Mouse (Mus musculus) liver, adult 2 months (tissue): ENCODE measurements around the gene Rras. TPM values are rescaled to one million over a fixed set of nuclear protein-coding genes. Genes with fewer than 3 reads are reported as not detected.

Experiments used
- DNase-seq: peaks from one replicate; pipeline ENCODE4 v3.0.0-alpha.2; 2011; ENCODE audit warnings: low read depth, low spot score; ENCODE audit errors: extremely low read depth
- H3K27ac ChIP-seq: fragments of 200-500 bp; replicated peaks from 2 replicates; pipeline ENCODE4 v1.5.1; 2012; ENCODE audit warnings: low read depth, mild to moderate bottlenecking, control low read depth, inconsistent platforms, low read length; ENCODE audit not compliant: insufficient read depth
- H3K27me3 ChIP-seq: fragments of 200-500 bp; 2 replicates; pipeline ENCODE4 v1.6.1; 2012; ENCODE audit warnings: mild to moderate bottlenecking, moderate library complexity, low read length, inconsistent platforms; ENCODE audit not compliant: control insufficient read depth, insufficient read depth
- H3K36me3 ChIP-seq: fragments of 200-500 bp; 2 replicates; pipeline ENCODE4 v1.6.1; 2012; ENCODE audit warnings: low read length, inconsistent platforms; ENCODE audit not compliant: control insufficient read depth, insufficient read depth
- H3K4me1 ChIP-seq: fragments of 200-500 bp; 2 replicates; pipeline ENCODE4 v1.6.1; 2011; ENCODE audit warnings: low read length; ENCODE audit not compliant: control insufficient read depth, insufficient read depth
- H3K4me3 ChIP-seq: fragments of 200-500 bp; 2 replicates; pipeline ENCODE4 v1.5.1; 2011; ENCODE audit warnings: low read depth, mild to moderate bottlenecking, control low read depth, low read length, moderate library complexity; ENCODE audit not compliant: insufficient read depth
- H3K79me2 ChIP-seq: fragments of 200-500 bp; 2 replicates; pipeline ENCODE4 v1.6.1; 2012; ENCODE audit warnings: inconsistent platforms, mild to moderate bottlenecking, low read length, moderate library complexity; ENCODE audit not compliant: control insufficient read depth, insufficient read depth
- H3K9ac ChIP-seq: fragments of 200-500 bp; 2 replicates; pipeline ENCODE4 v1.6.1; 2012; ENCODE audit warnings: low read depth, mild to moderate bottlenecking, control low read depth, inconsistent platforms, low read length
- CTCF ChIP-seq: fragments of 200-500 bp; IDR thresholded peaks from 2 replicates; pipeline ENCODE4 v1.5.1; 2011; ENCODE audit warnings: low read depth, low read length, control low read depth
- POLR2A ChIP-seq: fragments of 200-500 bp; IDR thresholded peaks from 2 replicates; pipeline ENCODE4 v1.6.1; 2011; ENCODE audit warnings: low read length, control low read depth; ENCODE audit not compliant: insufficient read depth; ENCODE audit errors: extremely low read depth
- WGBS: fragments of 180-500 bp; shearing (Covaris S2); methylation state at CpG from one replicate; pipeline ENCODE4 v1.1.7; 2018; 5-methylcytosine and 5-hydroxymethylcytosine counted together
- polyA plus RNA-seq: library from polyadenylated mRNA; depleted of rRNA; stranded (reverse); fragments of >200 nt; gene quantifications from 2 replicates; pipeline ENCODE4 v1.2.3, GENCODE M21; 2012
- total RNA-seq: library from RNA; depleted of rRNA; stranded (reverse); fragments of >200 nt; gene quantifications from 2 replicates; pipeline ENCODE4 v1.2.3, GENCODE M21; 2014

The Rras gene
- total and polyA plus RNA-seq, 2 experiments, result 8.9 to 54.9 TPM

DNA sequence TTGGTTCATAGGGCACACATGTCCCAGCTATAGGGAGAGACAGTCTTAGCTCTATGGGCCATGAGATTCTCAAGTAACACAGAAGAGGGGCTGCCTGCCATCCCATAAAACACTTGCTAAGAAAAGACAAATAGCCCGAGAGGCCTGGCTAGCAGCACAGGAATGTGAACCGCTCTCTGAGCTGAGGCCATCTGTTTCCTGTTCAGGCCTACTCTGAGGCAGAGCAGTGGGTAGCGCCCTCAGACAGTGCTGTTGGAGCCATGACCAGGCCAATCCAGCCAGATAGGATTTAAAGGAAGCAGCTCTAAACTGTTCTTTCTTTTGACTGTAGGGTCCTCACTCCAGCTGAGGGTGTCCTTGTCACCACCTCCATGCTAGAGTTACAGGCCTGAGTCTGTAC lies 13.2 kb upstream of the Rras start:
- TF ChIP-seq CTCF (no peak), POLR2A (no peak)
- Histone ChIP-seq H3K27me3 (no peaks in the 10 kb centered on the region), H3K9ac (no peak overlapping the region), H3K36me3 (peaks cover 16% of the 10 kb centered on the region; the same call in 1 of the 2 replicates), H3K4me3 (no peak overlapping the region), H3K79me2 (peaks cover 3% of the 10 kb centered on the region; the same call in 1 of the 2 replicates), H3K4me1 (0 out of 2 replicates have a peak, but pooled peaks cover under 1% of the 10 kb centered on the region), H3K27ac (no peak overlapping the region)
- DNase-seq, result no peak
- WGBS, result 79% methylated on average over 3 of the region's 3 CpGs

DNA sequence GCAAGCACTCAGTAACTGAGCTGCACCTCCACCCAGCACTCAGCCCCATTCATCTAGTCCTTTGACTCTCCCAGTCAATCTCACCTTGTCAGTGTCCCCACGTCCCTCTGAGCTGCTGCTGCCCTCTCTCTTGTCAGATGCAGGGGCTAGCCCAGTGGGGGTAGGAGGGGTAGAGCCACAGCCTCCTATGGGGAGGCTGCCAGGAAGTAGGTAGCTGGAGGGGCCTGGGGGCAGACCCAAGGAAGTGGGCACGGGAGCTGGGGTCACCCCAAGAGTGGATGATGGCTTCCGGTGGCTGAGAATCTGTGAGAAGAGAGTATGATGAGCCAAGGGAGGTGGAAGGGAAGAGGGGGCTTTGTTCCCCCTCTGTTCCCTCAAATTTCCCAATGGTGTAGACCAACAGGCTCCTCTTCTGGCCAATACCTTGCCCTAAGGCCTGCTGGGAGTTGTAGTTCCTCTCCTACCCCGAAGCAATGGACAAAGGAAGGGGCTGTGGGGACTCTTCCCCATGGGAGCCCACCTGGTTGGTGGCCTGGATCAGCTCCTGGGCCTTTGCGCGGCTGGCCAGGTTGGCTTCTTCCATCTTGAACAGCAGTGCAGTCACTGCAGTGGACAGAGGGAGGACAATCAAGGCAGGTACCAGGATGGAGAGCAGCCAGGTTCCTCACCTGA lies 12.3 kb upstream of the Rras start:
- H3K9ac ChIP-seq, result no peak overlapping the region
- H3K27ac ChIP-seq, result no peak overlapping the region
- DNase-seq, result no peak
- TF ChIP-seq CTCF (no peak), POLR2A (no peak)
- no peak overlapping the region for H3K4me3 ChIP-seq
- no peaks in the 10 kb centered on the region for H3K27me3 ChIP-seq
- H3K36me3 ChIP-seq, result peaks cover 15% of the 10 kb centered on the region; the same call in 1 of the 2 replicates
- H3K4me1 ChIP-seq, result no peaks in the 10 kb centered on the region
- peaks cover 3% of the 10 kb centered on the region; the same call in 1 of the 2 replicates for H3K79me2 ChIP-seq
- WGBS, result 86% methylated on average over 6 of the region's 6 CpGs

DNA sequence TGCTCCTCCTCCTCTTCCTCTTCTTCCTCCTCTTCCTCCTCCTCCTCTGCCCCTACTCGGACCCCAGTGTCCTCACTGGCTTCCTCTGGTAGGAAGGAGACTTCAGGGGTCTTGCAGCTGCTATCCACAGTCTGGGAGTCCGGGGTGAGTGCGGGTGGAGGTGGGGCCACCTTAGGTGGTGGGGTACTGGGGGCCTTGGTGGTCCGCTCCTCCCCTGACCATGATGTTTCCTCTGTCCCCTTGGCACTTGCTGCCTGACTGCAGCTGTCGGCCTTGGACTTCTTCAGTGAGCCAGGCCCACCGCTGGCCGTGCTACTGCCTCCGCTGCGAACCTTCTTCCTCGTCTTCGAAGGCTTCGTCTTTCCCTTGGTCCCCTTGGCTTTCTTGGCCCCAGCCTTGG lies 11.3 kb upstream of the Rras start:
- no peak overlapping the region for H3K27ac ChIP-seq
- H3K4me1 ChIP-seq, result no peaks in the 10 kb centered on the region
- no peak overlapping the region for H3K4me3 ChIP-seq
- TF ChIP-seq CTCF, result no peak
- TF ChIP-seq POLR2A, result no peak
- 94% methylated on average over 12 of the region's 12 CpGs for WGBS
- DNase-seq, result no peak
- H3K36me3 ChIP-seq, result peaks cover 11% of the 10 kb centered on the region
- peaks cover 3% of the 10 kb centered on the region; the same call in 1 of the 2 replicates for H3K79me2 ChIP-seq
- no peak overlapping the region for H3K9ac ChIP-seq
- H3K27me3 ChIP-seq, result no peaks in the 10 kb centered on the region

DNA sequence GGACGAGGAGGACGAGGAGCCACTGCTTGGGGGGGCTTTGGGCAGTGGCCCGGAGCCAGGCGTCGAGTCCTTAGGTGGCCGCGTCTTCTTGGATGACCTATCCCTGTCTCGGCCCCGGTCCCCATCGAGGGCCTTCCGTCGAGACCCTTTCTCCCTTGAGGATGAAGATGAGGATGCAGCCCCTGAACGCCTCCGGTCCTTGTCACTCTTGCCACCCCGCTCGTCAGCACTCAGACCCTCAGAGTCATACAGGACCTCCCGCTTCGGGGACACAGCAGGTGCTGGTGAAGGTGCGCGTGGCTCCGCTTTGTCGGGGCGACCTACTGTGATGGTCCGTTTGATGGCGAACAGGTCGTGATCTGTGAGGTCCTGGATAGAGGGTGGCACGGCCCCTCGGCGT lies 10.6 kb upstream of the Rras start:
- Histone ChIP-seq H3K4me1 (no peaks in the 10 kb centered on the region), H3K27ac (no peak overlapping the region), H3K9ac (no peak overlapping the region), H3K36me3 (peaks cover 15% of the 10 kb centered on the region), H3K27me3 (no peaks in the 10 kb centered on the region), H3K4me3 (no peak overlapping the region), H3K79me2 (peaks cover 6% of the 10 kb centered on the region; the same call in 1 of the 2 replicates)
- no peak for DNase-seq
- WGBS, result 97% methylated on average over 29 of the region's 29 CpGs
- no peak for TF ChIP-seq POLR2A
- no peak for TF ChIP-seq CTCF

DNA sequence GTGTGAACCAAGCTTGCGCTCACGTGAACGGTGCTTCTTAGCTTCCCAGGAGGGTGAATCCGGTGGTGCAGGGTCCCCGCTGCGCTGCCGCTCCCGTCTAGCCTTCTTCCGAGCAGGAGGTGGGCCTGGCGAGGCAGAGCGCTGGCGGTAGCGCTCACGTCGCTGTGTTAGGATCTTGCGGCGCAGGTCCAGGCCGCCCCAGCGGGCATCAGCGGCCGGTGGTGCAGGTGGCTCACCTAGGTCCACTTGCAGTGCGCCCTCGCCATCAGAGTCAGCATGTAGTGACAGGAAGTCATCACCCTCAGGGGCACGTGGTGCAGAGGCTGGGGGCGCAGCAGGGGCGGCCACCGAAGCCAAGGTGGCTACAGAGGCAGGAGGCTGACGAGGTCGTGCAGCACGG lies 9.9 kb upstream of the Rras start:
- DNase-seq, result no peak
- Histone ChIP-seq H3K79me2 (peaks cover 9% of the 10 kb centered on the region), H3K4me1 (no peaks in the 10 kb centered on the region), H3K27ac (no peak overlapping the region), H3K27me3 (no peaks in the 10 kb centered on the region), H3K4me3 (no peak overlapping the region), H3K36me3 (peaks cover 19% of the 10 kb centered on the region), H3K9ac (no peak overlapping the region)
- TF ChIP-seq POLR2A (no peak), CTCF (no peak)
- 96% methylated on average over 30 of the region's 30 CpGs for WGBS

DNA sequence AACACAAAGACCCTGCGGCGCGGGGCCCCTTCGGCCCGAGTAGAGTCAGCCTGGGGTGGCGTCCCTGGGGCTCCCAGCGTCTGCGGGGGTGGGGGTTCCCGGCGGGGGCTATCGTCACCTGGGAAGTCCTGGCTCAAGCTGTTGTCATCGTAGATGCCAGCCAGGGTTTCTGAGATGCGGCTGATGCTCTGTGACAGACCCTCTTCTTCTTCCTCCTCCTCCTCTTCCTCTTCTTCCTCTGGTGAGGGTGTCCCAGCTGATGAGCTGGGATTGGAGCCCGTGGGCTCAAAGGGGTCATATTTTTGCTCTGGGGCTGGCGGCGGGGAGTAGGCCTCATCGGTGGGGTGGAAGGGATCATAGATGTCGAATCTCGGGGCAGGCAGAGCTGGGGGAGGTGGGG lies 9.3 kb upstream of the Rras start:
- TF ChIP-seq CTCF, result no peak
- no peak for TF ChIP-seq POLR2A
- H3K4me1 ChIP-seq, result 0 out of 2 replicates have a peak, but pooled peaks cover 2% of the 10 kb centered on the region
- H3K79me2 ChIP-seq, result peaks cover 9% of the 10 kb centered on the region
- no peak overlapping the region for H3K4me3 ChIP-seq
- no peak overlapping the region for H3K9ac ChIP-seq
- peaks cover 17% of the 10 kb centered on the region for H3K36me3 ChIP-seq
- H3K27ac ChIP-seq, result no peak overlapping the region
- DNase-seq, result no peak
- WGBS, result 96% methylated on average over 19 of the region's 19 CpGs
- H3K27me3 ChIP-seq, result no peaks in the 10 kb centered on the region
